Mouse (Mus musculus) ovary, postnatal 14 days (tissue): ENCODE results near the gene Col8a2.

Source experiments
- DNase-seq: peaks from one replicate; pipeline ENCODE4 v3.0.0; 2022; ENCODE audit warnings: low spot score

The Col8a2 gene

DNA sequence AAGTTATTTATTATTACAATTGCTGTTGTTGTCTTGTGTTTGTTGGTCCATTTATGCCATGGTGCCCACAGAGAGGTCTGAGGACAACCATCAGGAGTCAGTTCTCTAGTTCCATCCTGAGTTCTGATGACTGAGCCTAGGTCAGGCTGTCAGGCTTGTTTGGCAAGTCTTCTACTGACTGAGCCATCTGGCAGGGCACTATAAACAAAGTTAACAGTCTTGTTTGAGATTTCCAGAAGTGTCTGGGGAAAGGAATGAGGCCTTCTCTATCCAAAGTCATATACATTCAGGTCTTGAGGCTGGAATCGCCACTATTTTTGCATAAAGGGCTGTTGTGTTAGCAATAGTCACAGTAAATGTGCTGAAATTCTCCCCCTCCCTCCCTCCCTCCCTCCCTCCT is 45.2 kb downstream of the Col8a2 start:
- no peak for DNase-seq

DNA sequence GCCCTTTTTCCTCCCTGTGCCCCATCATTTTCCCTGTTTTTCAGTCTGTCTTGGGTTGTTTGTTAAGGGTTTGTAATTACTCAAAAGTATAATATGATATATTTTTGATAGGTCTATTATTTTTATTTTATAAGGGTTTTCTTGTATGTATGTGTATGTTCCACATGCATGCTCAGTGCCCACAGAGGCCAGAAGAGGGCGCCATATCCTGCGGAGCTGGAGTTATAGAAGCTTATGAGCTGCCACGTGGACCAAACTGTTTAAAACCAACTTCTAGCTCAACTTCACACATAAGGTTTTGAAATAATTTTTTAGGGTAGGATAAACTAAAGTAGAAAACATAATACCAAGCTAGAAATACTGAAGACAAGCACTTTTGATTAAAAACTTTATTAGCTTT is 45.8 kb downstream of the Col8a2 start:
- DNase-seq, result no peak

DNA sequence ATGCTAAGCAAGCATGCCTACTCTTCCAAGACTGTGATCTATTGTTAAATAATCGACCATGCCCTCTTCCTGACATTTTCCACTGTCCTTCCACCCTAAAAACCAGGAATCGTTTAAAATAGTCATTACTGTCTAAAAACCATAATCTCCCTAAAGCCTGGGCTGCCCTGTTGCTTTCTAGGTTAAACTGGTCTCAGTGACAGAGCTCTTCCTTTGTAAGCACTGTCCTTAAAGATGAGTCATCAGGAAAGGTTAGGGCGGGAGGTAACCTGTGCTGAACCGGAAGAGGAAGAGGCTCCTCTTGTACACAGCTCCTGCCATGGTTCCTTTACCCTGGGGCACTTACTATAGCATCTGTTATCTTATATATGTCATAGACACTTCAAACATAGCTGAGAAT is 52.9 kb downstream of the Col8a2 start:
- DNase-seq, result no peak

DNA sequence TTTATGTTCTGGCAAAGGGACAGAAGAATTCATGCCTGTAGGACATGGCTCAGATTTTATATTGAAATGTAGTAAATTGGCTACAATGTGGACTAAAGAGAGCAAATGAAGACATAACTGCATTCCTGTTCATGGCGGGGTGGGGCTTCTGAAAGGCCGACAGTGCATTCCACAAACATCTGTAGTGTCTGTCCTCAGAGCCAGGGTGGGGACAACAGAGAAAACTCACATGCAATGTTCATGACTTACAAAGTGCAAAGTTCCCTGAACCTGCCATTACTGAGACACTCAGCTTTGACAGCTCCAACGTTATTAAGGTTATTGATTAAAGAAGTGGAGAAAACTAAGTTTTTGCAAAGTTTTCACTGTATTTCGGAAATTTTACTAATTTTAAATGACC is 56.9 kb downstream of the Col8a2 start:
- DNase-seq, result no peak

DNA sequence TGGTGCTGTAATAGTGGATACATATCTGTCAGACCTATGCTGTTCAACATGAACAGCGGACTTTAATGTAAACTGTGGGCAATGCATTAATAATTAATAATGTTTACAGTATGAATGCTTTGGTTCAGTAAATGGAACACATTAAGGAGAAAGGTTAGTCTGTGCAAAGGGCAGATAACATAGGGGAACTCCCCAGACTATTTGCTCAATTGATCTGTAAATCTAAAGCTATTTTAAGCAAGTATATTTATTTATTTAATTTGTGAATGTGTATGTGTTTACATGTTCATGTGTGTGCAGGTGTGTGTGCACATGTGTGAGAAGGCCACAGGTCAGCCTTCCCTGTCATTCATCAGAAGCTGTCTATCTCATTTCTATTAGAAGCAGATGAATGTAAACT is 73.5 kb downstream of the Col8a2 start:
- DNase-seq, result no peak
